Mouse (Mus musculus) CD8-positive naive resting alpha-beta T cell, adult 57 days (primary cell): ENCODE data around the gene Nfix. TPM values are rescaled to one million over a fixed set of nuclear protein-coding genes. Genes with fewer than 3 reads are reported as not detected.

Source experiments
- total RNA-seq: library from RNA; stranded (reverse); gene quantifications from one replicate; pipeline ENCODE4 v1.2.4, GENCODE M21; 2023

The Nfix gene
- 5.2 TPM for total RNA-seq

GRCm38 (mm10) chr8:84799999-84800831 lies at the start of gene Nfix:
Nfix (minus strand) TSS chr8:84800344.

GRCm38 (mm10) chr8:84846722-84847572 lies 46.8 kb upstream of the Nfix start, which contains the start of gene Calr:
Calr (minus strand) TSS chr8:84846934.

GRCm38 (mm10) chr8:84840248-84840999 lies 40.3 kb upstream of the Nfix start, which contains the start of gene Rad23a:
Rad23a (minus strand) TSS chr8:84840665.

GRCm38 (mm10) chr8:84831490-84831889 lies 31.3 kb upstream of the Nfix start, which contains the start of gene Gadd45gip1:
Gadd45gip1 (plus strand) TSS chr8:84831522.

GRCm38 (mm10) chr8:84822723-84823122 lies 22.6 kb upstream of the Nfix start, which contains the start of gene Dand5:
Dand5 (minus strand) TSS chr8:84822823.

GRCm38 (mm10) chr8:84722850-84723570 lies 77.1 kb downstream of the Nfix start, which contains the start of gene G430095P16Rik:
G430095P16Rik (plus strand) TSS chr8:84723007.

GRCm38 (mm10) chr8:84700941-84701911 lies 98.9 kb downstream of the Nfix start, which contains the start of gene Lyl1:
Lyl1 (plus strand) TSS chr8:84701457.

GRCm38 (mm10) chr8:84687705-84688100 lies 112.4 kb downstream of the Nfix start, which contains the start of gene Nacc1:
Nacc1 (minus strand) TSS chr8:84687862.

GRCm38 (mm10) chr8:84686191-84687002 lies 113.7 kb downstream of the Nfix start, which contains the start of gene Trmt1:
Trmt1 (plus strand) TSS chr8:84686307.

GRCm38 (mm10) chr8:84662581-84663065 lies 137.5 kb downstream of the Nfix start, which contains the start of gene Ier2:
Ier2 (minus strand) TSS chr8:84662852.

Other genes starting within 250 kb of the Nfix start
- gene Ier2, start 137.5 kb downstream of the Nfix start, total RNA-seq, result 302 TPM
- gene Trmt1, start 114.0 kb downstream of the Nfix start, total RNA-seq, result 172 TPM
- 43.7 TPM for gene Nacc1, start 112.5 kb downstream of the Nfix start, total RNA-seq
- gene Lyl1, start 98.9 kb downstream of the Nfix start, total RNA-seq, result 5.6 TPM
- 9.3 TPM for gene G430095P16Rik, start 77.3 kb downstream of the Nfix start, total RNA-seq
- 4.1 TPM for gene Dand5, start 22.5 kb upstream of the Nfix start, total RNA-seq
- gene Gadd45gip1, start 31.2 kb upstream of the Nfix start, total RNA-seq, result 18.2 TPM
- 63.9 TPM for gene Rad23a, start 40.3 kb upstream of the Nfix start, total RNA-seq
- gene Calr, start 46.6 kb upstream of the Nfix start, total RNA-seq, result 412 TPM
- 72.0 TPM for gene Farsa, start 56.6 kb upstream of the Nfix start, total RNA-seq
- gene Syce2, start 71.8 kb upstream of the Nfix start, total RNA-seq, result 2.4 TPM
- 26.5 TPM for gene Gcdh, start 93.6 kb upstream of the Nfix start, total RNA-seq
- gene Klf1, start 101.6 kb upstream of the Nfix start, total RNA-seq, result not detected
- 10.5 TPM for gene Dnase2a, start 108.2 kb upstream of the Nfix start, total RNA-seq
- gene Mast1, start 137.0 kb upstream of the Nfix start, total RNA-seq, result 0.09 TPM
- not detected for gene Rtbdn, start 146.6 kb upstream of the Nfix start, total RNA-seq
- not detected for gene Gm49661, start 169.1 kb upstream of the Nfix start, total RNA-seq
- gene Prdx2, start 169.2 kb upstream of the Nfix start, total RNA-seq, result 33.6 TPM
- gene Rnaseh2a, start 169.4 kb upstream of the Nfix start, total RNA-seq, result 47.9 TPM
- gene Junb, start 178.4 kb upstream of the Nfix start, total RNA-seq, result 1,294 TPM
- 4.6 TPM for gene Hook2, start 190.3 kb upstream of the Nfix start, total RNA-seq
- not detected for gene Best2, start 214.2 kb upstream of the Nfix start, total RNA-seq
- 64.1 TPM for gene Asna1, start 224.9 kb upstream of the Nfix start, total RNA-seq
- 173 TPM for gene Trir, start 226.5 kb upstream of the Nfix start, total RNA-seq
- gene Tnpo2, start 236.6 kb upstream of the Nfix start, total RNA-seq, result 75.7 TPM